Mouse (Mus musculus): ENCODE results near the gene Itsn1.

The Itsn1 gene

DNA sequence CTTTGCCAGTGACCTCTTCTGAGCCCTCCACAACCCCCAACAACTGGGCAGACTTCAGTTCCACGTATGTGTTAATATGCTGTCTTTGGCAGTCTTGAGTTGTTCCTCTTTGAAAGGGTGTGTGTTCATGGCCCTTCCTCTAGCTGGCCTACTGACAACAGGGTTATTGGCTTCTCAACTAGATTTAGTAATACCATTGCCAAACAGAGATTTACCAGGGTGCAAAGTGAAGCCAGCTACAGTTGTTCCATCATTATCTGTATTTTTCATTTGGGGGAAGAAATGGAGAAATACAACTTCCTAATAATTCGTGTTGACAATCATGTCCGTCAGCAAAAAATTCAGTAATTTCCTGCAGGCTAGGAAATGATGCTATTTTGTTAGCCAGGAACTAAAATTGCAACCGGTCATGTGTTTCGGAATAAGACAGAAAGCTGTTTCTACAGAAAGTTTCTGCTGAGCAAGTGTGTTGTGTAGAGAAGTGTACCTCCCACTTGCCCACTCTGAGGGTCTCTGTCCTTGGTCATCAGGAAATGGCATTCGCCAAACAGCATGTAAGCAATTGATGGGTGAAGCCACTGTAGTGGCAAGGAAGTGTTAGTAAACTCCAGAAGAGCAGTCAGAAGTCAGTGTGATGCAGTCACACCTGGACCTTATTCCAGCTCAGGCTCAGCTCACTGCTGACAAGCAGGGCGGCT lies 120.0 kb downstream of the Itsn1 start:
- DNase-seq: no peak

DNA sequence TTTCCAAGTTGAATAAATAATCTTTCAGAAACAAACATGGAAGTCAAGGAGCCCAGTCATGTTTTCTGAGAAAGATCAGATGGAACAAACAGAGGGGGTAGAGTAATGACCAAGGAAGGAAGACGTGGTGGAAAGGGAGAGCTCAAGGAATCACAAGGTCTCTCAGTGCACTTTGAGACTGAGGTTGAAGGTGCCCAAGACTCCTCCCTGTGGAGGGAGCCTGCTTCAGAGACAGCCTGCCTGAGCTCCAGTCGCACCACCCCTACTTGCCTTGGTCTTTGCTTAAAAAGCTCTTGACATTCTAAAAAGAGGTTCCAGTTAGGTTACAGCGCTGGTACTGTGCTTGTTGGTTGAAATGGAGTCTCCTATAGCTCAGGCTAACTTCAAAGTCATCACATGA lies 121.1 kb downstream of the Itsn1 start:
- DNase-seq: no peak

DNA sequence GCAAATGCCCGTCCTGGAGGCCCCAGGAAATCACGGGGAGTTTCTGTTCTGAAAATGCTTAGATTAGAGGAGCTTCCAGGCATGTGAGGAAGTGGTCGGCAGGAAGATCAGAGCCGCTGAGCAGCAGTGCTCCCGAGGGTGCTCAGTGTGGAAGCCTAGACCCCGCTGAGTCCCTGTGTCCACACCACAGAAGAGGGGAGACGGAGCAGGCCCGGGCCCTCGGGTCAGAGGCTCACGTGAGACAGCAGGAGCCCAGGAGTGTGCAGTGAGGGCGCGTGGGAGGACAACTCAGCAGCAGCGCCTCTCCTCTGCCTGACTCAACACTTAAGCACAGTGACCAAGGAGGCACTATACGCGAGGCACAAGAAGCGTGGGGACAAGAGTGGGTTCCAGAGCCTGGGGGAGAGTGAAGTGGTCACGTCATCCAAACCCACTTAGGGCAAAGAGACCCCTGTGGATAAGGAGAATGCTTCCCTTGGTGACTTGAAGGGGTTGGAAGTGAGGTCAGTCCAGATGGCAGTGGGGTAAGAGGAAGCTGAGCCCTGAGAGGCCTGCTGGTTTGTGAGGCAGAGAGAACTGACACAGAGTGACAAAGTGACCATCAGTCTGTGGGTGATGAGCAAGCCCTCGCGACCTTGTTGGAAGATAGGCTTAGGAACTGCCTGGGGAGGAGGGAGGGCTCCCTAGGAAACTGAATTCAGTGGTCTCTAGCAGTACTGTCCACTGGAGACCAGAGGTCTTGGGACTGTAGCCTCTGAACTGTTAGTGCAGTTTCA lies 122.6 kb downstream of the Itsn1 start:
- no peak for DNase-seq

DNA sequence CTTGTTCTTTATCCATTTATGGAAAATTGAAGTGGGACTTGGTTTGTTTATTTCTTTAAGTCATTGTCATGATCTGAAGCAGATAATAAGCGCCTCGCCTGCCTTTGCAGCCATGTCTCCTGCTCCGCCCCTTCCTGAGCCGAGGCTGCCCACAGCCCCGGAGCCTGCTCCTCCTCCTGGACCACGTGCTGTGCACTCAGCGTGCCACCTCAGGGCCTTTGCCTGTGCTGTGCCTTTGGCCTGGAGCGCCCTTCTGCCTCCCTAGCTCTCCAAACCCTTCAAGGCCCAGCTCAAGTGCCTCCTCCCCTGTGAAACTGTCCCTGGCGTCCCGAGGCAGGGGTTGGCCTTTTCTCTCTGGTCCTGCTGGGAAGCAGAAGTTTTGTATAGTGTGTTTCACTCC lies 123.7 kb downstream of the Itsn1 start:
- no peak for DNase-seq

DNA sequence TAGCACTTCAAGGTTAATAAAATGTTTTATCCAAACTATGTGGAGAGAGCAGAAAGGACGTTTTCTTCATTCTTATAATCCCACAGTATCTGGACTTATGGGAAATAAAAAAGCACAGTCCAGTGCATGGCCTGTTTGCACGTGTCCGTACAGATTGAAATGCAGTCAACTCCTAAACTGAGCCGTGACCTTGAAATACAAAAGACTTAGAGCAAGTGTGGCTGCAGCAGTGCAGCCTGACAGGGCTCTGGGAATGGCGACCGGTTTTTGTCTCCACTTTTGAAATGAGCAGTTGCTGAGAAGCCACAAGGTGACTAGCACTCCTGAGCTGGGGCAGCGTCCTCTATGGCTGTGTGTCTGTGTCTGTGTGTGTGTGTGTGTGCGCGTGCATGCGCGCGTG lies 124.1 kb downstream of the Itsn1 start:
- DNase-seq: no peak

DNA sequence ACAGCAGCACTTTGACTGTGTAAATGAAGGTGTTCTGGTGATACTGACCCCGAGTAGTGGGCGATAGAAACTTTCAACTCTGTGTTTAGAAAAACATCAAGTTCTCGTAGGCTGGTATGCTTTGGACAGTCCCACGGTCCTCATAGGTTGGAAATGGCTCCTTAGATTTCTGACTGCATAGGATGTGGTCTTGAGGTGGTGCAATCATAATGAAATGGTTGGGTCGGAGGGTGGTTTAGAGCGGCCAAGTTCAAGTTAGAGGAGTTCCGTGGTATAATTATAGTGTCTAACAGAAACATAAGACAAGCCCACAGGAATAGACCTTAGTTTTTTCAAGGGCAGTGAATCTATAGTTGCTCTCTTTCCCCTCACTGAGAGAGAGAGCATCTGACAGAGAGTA lies 129.6 kb downstream of the Itsn1 start:
- no peak for DNase-seq

DNA sequence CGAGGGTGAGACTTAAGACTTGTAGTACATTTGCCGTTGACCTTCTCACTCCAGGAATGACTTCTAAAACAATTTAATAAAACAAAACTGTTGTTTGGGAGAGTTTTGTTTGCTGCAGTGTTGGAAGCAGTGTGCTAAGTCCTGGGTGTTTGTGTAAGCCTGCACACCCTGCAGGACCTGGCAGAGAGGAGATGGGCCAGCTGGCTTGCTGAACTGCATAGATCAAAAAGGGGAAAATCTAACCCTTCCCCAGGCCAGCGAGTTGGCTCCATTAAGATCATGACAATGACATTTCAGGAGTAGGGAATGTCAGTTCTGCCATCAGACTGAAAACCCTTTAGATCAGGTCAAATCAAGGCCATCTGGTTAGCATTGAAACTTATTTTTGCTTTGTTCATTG lies 130.1 kb downstream of the Itsn1 start:
- no peak for DNase-seq

DNA sequence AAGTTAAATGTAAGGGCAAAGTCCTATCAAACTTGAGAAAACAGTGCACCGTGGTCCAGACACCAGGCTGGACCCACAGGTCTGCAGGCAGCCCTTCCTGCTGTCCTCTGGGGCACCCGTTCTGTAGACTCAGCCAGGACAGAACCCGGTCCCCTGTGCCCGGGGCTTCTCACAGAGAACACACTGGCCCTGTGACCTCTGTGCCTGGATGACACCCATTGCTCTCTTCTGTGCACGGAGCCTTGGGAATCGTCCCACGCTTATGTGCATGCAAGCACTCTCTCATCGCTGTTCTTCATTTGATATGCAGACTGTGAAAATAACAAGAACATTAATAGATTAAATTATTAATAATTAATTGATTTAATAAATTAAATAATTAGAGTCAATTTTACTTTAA lies 130.9 kb downstream of the Itsn1 start:
- no peak for DNase-seq

DNA sequence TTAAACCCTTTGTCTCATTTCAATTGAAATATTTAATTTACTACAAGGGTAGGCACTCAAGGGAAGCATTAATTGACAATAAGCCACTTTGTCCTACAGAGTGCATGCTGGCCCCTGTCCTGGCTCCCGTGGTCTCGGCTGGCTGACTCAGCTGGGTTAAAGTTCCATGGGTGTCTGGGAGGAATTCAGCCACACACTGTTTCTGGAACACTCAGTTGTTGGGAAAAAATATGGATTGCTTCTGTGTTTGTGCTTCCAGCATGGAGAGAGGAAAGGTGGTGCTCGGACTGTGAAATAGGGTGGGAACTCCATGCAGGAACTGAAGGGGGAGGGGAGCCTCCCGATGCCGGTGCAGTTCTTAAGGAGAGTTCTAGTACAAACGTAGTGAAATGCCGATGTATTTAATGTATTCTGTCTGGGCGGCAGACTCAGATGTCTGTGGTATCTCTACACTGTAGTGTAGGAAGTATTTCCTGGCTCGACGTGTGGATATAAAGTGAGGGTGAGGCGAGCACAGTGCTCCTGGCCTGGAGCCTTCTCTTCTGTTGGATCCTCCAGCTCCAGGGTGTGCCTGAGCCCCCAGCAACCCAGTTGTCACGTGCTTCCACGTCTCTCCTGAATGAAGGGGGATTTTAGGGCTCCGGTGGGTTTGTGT lies 131.5 kb downstream of the Itsn1 start:
- no peak for DNase-seq

DNA sequence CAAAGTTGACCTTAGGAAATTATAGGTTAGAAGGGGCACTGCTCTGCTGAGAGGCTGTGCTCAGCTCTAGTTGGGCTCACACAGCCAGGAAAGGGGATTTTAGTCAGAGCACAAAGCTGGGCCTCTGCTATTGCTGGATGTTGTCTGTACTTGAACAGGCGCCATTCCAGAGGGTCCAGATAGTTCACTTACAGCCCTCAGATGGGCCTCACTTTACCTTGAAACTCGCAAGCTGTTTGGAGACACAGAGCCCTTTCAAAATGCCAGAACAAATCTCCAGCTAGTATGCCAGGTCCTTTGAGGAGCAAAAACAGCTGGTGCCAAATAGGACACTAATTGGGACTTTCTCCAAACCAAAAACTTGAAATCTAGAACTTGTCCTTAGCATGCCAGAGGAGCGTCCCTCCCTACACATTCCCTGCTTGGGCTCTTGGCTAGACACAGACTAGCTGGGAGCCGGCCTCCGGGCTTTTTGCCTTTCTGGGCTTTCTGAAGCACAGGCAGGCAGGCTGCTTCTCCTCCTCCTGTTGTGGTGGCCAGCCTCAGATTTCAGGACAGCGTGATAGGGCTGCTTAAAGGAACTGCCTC lies 132.8 kb downstream of the Itsn1 start:
- no peak for DNase-seq

DNA sequence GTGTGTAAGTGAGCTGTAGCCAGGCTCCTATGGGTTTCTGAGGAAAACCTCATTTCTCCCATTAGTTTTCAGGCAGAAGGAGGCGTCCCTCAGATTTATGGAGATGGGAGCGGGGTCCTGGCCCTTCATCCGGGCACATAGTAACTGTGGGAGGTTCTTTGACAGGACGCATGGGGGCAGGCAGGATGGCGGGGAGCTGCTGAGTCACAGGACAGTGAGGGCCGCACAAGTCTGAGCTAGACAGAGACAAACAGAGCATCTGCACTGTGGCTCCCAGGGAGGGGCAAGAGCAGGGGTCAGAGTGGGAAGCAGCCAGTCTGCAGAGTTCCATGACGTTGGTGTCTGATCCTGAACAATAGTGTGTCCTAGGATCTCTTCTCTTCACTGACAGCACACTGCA lies 133.8 kb downstream of the Itsn1 start:
- no peak for DNase-seq

DNA sequence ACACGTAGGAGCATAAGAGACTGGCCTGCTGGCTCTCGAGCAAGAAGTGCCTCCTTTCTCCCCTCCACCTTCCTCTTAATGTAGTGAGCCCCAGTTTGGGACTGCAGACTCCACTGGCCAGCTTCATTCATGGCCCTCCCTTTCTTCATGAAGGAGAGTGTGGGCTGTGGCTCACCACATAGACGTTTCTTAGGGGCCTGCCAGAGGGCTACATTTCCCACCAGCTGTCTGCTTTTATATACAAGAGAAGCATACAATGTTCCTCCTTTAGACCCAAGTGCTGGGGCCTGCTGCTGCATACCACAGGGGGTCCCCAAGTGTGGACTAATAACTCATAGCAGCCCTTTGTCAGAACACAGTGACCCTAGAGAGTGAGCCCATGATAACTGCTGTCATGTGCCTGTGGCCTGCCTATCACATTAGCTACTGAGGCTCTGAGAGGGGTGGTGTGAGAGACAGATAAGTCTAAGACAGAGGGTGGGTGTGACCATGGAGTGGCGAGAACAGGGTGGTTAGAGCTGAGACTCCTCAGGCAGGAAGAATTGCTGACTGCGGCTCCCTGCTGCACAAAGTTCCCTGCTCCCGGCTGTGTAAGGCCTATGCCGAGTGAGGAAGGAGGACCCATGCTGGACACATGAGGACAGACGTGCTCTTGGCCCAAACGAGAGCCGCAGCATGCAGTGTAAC lies 135.7 kb downstream of the Itsn1 start:
- DNase-seq: no peak

DNA sequence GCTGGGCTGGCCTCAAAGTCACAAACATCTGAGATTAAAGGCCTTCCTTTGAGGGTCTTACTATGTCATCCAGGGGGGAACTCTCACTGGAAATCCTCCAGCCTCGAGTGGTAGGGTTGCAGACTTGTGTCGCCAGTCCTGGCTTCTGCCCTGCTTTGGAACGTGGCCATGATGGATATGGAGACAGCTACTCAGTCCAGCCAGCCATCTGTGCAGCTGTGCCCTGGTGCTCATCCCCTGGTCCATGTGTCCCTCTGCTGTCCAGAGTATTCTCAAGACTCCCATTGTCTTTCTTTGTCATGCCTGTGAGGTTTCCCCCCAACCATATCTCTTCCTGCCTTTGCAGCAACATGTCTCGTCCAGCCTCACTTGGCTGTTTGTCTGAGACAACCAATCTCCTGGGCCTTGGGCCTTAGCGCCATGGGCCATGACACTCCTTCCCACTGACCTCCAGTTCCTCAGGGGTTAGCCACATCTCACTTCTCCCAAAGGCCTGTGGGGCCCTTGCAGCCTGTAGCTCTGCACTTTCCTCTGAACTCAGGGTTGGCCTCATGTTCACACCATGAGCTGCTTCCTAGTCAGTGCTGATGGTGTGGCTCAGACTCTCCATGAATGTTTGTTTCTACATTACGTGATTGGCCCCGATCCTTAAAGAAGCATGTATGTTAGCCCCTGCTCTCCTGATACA lies 136.6 kb downstream of the Itsn1 start:
- no peak for DNase-seq

DNA sequence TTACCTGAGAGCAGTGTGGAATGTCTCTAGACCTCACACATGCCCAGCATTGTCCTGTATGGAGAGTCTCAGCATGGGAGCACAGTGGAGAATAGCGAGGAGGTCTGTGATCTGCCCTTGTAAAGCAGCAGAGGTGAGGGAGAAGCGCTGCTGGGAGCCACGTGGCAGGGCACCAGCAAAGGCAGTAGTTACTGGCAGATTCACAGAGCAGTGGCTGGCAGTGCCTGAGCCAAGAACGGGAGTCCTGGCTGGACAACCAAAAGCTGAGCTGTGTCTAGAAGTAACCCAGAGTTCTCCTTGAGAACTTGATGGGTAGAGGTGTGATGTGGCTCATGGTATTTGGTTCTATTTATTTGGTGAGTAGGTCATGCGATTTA lies 137.2 kb downstream of the Itsn1 start:
- DNase-seq: no peak

DNA sequence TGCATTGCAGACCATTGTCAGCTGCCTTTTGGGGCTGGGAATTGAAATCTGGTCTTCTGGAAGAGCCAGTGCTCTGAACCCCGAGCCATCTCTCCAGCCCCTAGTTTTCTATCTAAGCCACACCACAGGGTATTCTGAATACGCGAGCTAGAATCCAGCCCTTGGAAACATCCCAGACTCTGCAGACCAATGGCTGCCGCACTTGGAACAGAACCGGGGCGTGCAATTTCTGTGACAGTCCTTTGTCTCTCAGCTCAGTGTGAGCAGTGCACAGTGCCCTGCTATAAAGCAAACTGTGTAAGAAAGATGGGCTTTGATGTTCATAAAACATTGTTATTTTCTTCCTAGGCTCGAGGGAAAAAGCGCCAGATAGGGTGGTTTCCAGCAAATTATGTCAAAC lies 138.6 kb downstream of the Itsn1 start:
- no peak for DNase-seq

DNA sequence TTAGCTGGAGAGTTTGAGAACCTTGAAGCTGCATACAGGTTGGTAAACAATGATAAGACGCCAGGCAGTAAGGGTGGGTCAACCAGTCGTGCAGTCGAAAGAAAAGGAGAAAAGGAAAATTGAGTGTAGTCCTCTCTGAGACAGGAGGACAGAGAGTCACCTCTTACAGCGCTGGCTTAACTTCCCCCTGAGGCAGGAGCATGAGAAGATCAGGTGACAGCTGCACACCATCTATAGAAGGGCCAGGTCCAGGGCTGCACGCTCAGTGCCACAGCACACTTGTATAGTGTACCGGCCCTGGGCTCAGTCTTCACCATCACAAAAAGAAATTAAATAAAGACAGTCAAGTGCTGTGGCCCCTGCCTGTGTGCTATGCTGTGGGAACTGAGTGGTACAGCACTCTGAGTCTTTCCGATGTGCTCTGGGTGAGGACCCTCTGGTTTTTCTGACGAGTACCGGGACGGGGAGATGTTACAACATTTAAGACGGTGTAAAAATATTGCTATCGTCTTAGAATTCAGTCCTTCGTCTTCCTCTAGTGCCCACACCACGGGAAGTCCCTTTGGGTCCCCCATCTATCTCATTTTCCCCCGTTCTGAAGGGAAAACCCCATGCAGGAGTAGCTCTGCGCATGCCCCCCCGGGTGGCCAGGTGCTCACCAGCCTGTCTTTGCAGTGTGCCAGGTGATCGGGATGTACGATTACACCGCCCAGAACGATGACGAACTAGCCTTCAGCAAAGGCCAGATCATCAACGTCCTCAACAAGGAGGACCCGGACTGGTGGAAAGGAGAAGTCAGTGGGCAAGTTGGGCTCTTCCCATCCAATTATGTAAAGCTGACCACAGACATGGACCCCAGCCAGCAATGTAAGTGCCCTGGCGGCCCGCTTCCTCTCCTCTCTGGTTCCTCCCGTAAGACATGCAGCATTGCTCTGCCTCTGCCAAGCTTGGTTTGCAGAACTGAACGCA lies 140.1 kb downstream of the Itsn1 start:
- peak; percentile 68 for DNase-seq

DNA sequence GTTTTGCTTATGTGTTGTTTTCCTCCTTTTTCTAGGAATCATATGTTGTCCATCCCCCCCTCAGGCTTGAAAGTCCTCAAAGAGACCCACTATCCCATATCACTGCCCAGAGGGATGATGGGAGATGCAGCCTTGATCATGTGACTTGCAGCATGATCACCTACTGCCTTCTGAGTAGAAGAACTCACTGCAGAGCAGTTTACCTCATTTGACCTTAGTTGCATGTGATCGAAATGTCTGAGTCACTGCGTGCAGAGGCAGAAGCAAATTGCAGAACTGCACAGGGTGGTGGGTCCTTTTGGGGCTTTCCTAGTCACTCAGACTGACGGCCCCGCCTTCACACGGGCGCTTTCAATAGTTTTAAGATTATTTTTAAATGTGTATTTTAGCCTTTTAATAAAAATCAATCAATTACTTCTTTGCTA lies 141.1 kb downstream of the Itsn1 start:
- DNase-seq: no peak

DNA sequence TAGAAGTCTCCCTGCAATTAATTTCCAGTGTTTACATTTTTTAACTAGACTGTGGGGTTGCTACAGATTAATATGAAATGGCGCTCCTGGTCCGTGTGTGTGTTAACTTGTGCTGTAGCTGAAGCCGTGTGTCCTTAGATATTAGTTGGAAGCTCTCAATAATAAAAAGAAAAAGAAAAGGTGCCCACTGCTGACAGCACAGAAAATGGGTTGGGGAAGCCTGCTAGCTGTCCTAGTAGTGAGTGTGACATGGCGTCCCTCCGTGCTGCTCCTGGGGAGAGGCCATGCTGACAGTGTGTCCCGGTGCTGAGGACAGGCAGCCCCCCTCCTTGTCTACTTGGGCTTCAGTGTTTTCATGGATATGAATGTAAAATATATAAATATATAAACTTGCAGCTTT lies 142.1 kb downstream of the Itsn1 start:
- no peak for DNase-seq

DNA sequence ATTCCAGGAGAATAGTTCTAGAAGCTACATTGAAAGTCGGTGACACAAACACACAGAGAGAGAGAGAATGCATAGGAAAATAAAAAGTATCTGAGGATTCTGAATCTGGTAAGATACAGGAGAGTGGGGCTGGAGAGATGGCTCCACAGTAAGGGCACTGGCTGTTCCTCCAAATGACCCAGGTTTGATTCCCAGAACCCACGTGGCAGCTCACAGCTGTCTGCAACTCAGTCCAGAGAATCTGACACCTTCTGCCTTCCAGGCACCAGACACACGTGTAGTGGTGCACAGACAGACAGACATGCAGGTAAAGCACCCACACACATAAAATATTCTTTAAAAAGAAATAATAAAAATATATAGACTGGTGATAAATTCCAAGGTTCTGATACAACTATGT lies 144.6 kb downstream of the Itsn1 start:
- DNase-seq: no peak

DNA sequence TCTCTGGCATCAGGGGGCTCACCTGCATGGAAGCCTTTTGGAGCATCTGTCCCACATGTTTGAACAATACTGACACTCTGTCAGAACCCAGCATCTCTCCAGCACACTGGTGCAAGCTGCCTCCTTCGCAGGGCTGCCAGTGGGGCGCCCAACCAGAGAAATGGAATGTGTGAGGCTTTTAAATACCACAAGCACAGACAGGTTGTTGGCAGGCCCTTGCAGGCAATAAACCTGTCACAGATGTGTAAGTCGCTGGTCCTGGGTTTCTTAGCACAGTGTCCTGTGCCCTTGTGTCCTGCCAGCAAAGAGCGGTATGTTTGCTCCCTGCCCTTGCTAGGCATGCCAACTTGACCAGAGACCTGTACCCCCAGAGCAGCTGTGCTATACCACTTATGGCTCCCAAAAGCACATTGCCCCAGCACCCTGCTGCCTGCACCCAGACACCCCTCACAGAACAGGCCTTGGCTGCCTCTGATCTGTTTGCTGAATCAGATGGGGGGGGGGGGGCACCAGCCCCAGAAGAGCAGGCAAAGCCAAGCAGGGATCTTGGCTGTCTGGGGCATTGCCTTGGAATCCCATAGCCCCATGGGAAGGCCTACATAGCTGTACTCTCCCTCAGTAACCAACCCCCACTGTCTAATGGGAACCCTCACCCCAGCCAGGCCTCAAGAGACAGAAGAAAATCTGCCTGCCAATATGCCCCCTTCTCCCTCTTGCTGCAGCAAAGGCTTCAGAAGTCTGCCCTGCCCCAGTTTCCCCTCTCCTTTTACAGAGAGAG lies 146.7 kb downstream of the Itsn1 start:
- DNase-seq: no peak

DNA sequence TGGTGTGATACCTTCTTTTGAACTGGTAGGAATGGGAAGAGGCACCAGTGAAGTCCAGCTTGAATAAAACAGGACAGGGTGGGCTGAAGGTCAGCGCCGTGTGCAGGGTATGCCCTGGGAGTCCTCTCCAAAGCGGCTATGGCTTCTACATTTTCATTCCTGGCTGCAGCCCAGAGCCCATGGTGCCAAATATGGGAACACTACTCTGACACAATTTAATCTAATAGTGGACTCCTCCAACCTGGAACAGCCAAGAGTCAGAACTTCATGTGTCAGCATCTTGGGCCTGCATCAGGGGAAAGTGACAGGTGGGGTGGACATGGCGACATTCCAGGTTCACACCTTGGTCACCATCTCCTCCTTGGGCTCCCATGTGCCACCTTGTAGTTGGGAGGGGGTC lies 147.4 kb downstream of the Itsn1 start:
- no peak for DNase-seq
